Mouse (Mus musculus) limb, embryonic 10.5 days (tissue): ENCODE measurements at regions not wholly inside any gene's neighbourhood (a gene's known extent, or its start where the extent isn't known, plus 50 kb on each side); places are given as distances from the start of the nearest gene placed in this dataset.
A peak's percentile ranks its signal among the peaks of the same experiment; 100 is the strongest.

Source experiments
- DNase-seq: peaks from one replicate; pipeline ENCODE4 v3.0.0-alpha.2; 2017; ENCODE audit warnings: low spot score
- H3K27ac ChIP-seq: fragments of 300-500 bp; sonication (generic); 2 replicates; pipeline ENCODE4 v1.5.1; 2016; ENCODE audit warnings: mild to moderate bottlenecking
- H3K27me3 ChIP-seq: fragments of 300-500 bp; sonication (generic); 2 replicates; pipeline ENCODE4 v1.6.1; 2016; ENCODE audit warnings: low read depth, mild to moderate bottlenecking; ENCODE audit not compliant: poor library complexity, severe bottlenecking
- H3K36me3 ChIP-seq: fragments of 300-500 bp; sonication (generic); 2 replicates; pipeline ENCODE4 v1.6.1; 2016; ENCODE audit warnings: mild to moderate bottlenecking, moderate library complexity
- H3K4me1 ChIP-seq: fragments of 300-500 bp; sonication (generic); 2 replicates; pipeline ENCODE4 v1.6.1; 2016
- H3K4me3 ChIP-seq: fragments of 300-500 bp; sonication (generic); 2 replicates; pipeline ENCODE4 v1.5.1; 2016; ENCODE audit warnings: mild to moderate bottlenecking, moderate library complexity
- H3K9me3 ChIP-seq: fragments of 300-500 bp; sonication (generic); replicated peaks from 2 replicates; pipeline ENCODE4 v1.6.1; 2016; ENCODE audit warnings: mild to moderate bottlenecking
- WGBS: fragments of 180-500 bp; shearing (Covaris S2); methylation state at CpG from one replicate; pipeline ENCODE4 v1.1.7; 2016; 5-methylcytosine and 5-hydroxymethylcytosine counted together

- H3K27ac ChIP-seq, result no peak overlapping the region
- peaks cover 22% of the 10 kb centered on the region for H3K4me1 ChIP-seq
- H3K27me3 ChIP-seq, result no peaks in the 10 kb centered on the region
- no peaks in the 10 kb centered on the region for H3K36me3 ChIP-seq
- DNase-seq, result no peak
- H3K4me3 ChIP-seq, result no peak overlapping the region
- H3K9me3 ChIP-seq, result no peaks in the 10 kb centered on the region
- 79% methylated on average over 17 of the region's 17 CpGs for WGBS
Measured at GRCm38 (mm10) chr16:87783561-87784304, 85.0 kb downstream of the Bach1 start.

- Histone ChIP-seq H3K4me3 (no peak overlapping the region), H3K36me3 (no peaks in the 10 kb centered on the region), H3K9me3 (no peaks in the 10 kb centered on the region), H3K27me3 (no peaks in the 10 kb centered on the region), H3K27ac (no peak overlapping the region), H3K4me1 (peaks cover 22% of the 10 kb centered on the region)
- no peak for DNase-seq
- WGBS, result 71% methylated on average over 13 of the region's 13 CpGs
Measured at GRCm38 (mm10) chr16:87784405-87784994, 85.8 kb downstream of the Bach1 start.

- Histone ChIP-seq H3K4me3 (no peak overlapping the region), H3K36me3 (no peaks in the 10 kb centered on the region), H3K27me3 (no peaks in the 10 kb centered on the region), H3K27ac (no peak overlapping the region), H3K4me1 (peaks cover 10% of the 10 kb centered on the region), H3K9me3 (no peaks in the 10 kb centered on the region)
- no peak for DNase-seq
- WGBS, result 77% methylated on average over 10 of the region's 10 CpGs
Measured at GRCm38 (mm10) chr16:87789539-87789938, 90.8 kb downstream of the Bach1 start.

GRCm38 (mm10) chr16:87789957-87790356 lies 91.2 kb downstream of the Bach1 start:
- no peak overlapping the region for H3K4me3 ChIP-seq
- H3K36me3 ChIP-seq, result no peaks in the 10 kb centered on the region
- H3K9me3 ChIP-seq, result no peaks in the 10 kb centered on the region
- no peak for DNase-seq
- peaks cover 10% of the 10 kb centered on the region for H3K4me1 ChIP-seq
- WGBS, result 24% methylated on average over 6 of the region's 6 CpGs
- no peaks in the 10 kb centered on the region for H3K27me3 ChIP-seq
- no peak overlapping the region for H3K27ac ChIP-seq

GRCm38 (mm10) chr16:87796514-87797248 lies 97.9 kb downstream of the Bach1 start:
- H3K27me3 ChIP-seq, result peaks cover 8% of the 10 kb centered on the region
- no peak overlapping the region for H3K27ac ChIP-seq
- H3K4me3 ChIP-seq, result peak overlapping the region; percentile 46
- no peaks in the 10 kb centered on the region for H3K9me3 ChIP-seq
- peaks cover 11% of the 10 kb centered on the region for H3K4me1 ChIP-seq
- WGBS, result 11% methylated on average over 20 of the region's 20 CpGs
- no peaks in the 10 kb centered on the region for H3K36me3 ChIP-seq
- DNase-seq, result peak; percentile 54

- DNase-seq, result no peak
- Histone ChIP-seq H3K9me3 (no peaks in the 10 kb centered on the region), H3K4me1 (0 out of 2 replicates have a peak, but pooled peaks cover 1% of the 10 kb centered on the region), H3K36me3 (no peaks in the 10 kb centered on the region), H3K27me3 (peaks cover 8% of the 10 kb centered on the region; the same call in 1 of the 2 replicates), H3K4me3 (no peak overlapping the region), H3K27ac (no peak overlapping the region)
- 95% methylated on average over 4 of the region's 4 CpGs for WGBS
Measured at GRCm38 (mm10) chr16:87802317-87802716, 103.6 kb downstream of the Bach1 start.

GRCm38 (mm10) chr16:87817590-87817989 lies 118.8 kb downstream of the Bach1 start:
- no peak for DNase-seq
- 66% methylated on average over 8 of the region's 8 CpGs for WGBS

GRCm38 (mm10) chr16:87834296-87834695 lies 135.6 kb downstream of the Bach1 start:
- Histone ChIP-seq H3K27ac (no peak overlapping the region), H3K4me1 (peaks cover 12% of the 10 kb centered on the region), H3K36me3 (no peaks in the 10 kb centered on the region), H3K4me3 (no peak overlapping the region), H3K27me3 (no peaks in the 10 kb centered on the region), H3K9me3 (no peaks in the 10 kb centered on the region)
- no peak for DNase-seq
- WGBS, result 44% methylated on average over 7 of the region's 7 CpGs

More at GRCm38 (mm10) chr16:87817590-87817989, 118.8 kb downstream of the Bach1 start:
- H3K27me3 ChIP-seq, result no peaks in the 10 kb centered on the region
- H3K27ac ChIP-seq, result no peak overlapping the region
- H3K9me3 ChIP-seq, result no peaks in the 10 kb centered on the region
- H3K4me3 ChIP-seq, result no peak overlapping the region
- H3K36me3 ChIP-seq, result no peaks in the 10 kb centered on the region
- H3K4me1 ChIP-seq, result no peaks in the 10 kb centered on the region

- 22% methylated on average over 16 of the region's 16 CpGs for WGBS
Measured at GRCm38 (mm10) chr16:87840949-87841546, 142.3 kb downstream of the Bach1 start.

More at GRCm38 (mm10) chr16:87840949-87841546, 142.3 kb downstream of the Bach1 start:
- no peaks in the 10 kb centered on the region for H3K27me3 ChIP-seq
- no peak overlapping the region for H3K4me3 ChIP-seq
- H3K4me1 ChIP-seq, result no peaks in the 10 kb centered on the region
- H3K9me3 ChIP-seq, result no peaks in the 10 kb centered on the region
- DNase-seq, result peak; percentile 77
- H3K36me3 ChIP-seq, result no peaks in the 10 kb centered on the region
- H3K27ac ChIP-seq, result no peak overlapping the region
